Mouse (Mus musculus): Measurements from ENCODE around the gene Syk. TPM values are rescaled to one million over a fixed set of nuclear protein-coding genes. Genes with fewer than 3 reads are reported as not detected.
A peak's percentile ranks its signal among the peaks of the same experiment; 100 is the strongest.

Syk gene
- 3.1 and 3.4 TPM in 2 replicates for total RNA-seq (2021)
- long read RNA-seq, partial matches to known transcripts: 1 of 2 reads
- long read RNA-seq, other reads (novel, unspliced or antisense): 1 of 2 reads

GRCm38 (mm10) chr13:52582878-52583661 is at the start of gene Syk:
Gene Syk, plus strand, starts transcription at chr13:52583173.
- DNase-seq: peak; percentile 52

GRCm38 (mm10) chr13:52533644-52534043 is 49.3 kb upstream of the Syk start:
- DNase-seq: no peak

DNA sequence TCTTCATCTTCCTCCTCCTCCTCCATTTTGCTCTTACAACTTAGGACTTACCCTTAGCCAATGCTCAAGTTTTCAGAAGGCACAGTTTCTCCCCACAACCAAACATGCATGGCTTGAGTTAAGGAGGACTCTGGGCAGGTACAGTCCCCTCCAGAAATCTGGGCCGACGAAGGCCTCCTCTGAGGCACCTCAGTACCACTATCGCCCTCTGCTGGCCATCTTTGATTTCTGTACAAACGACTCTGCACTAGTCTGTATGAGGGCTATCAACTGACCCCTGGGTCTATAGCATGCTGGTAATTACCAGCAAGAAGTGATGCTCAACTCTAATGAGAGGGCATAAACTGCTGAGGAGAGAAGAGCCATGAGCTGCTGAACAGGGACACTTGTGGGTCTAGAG is 47.4 kb upstream of the Syk start:
- DNase-seq: peak; percentile 68

DNA sequence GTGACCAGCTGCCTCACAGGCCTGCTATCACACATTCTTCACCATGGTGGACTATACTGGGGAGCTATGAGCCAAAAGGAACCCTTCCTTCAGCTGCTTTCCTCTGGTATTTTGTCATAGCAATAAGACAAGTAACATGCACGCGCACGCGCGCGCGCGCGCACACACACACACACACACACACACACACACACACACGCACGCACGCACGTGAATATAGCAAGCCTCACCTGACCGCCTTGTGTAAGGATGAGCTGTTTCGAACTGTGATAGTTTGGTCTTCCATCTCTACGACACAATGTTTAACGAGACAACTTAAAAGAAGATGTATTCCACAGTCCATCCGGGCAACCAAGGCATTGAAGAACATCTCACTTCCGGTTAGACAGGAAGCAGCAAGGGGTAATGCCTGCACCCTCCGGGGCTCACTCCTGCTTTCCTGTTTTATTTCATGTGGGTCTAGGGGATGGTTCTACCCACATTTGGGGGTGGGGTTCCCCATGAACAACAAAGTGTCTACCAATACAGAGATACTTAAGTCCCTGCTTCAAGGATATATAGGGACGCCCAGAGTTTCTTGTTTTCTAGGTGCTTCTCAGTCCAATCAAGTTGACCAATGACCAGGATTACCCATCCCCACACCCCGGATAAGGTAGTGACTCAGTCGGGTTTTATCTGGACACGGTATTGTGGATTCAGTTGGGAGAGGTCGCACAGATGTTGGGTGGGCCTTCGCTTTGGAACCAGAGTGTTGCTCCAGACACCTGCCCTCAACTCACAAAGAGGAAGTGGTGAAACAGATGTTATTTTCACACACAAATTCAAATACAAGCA is 45.0 kb upstream of the Syk start:
- DNase-seq: no peak

DNA sequence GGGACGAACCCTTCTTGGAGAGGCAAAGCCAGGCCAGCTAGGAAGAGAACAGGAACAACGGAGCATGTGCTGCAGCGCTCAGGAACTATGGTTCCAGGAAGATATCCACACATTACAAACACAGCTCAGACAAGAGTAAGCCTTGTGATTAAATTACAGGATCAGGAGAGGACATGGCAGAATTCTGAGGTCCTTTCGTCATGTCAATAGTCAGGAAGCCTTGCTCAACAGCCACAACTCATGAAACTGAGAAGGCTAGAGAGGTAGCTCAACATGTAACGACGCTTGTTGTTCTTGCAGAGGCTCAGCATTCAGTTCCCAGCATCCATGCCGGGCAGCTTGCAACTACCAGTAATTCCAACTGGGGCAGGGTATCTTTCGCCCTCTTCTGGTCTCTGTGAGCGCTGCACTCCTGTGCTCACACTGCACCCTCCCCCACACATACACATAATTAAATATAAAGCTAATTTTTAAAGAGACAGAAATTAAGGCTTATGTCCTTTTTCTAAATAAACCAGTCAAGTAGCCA is 44.3 kb upstream of the Syk start:
- no peak for DNase-seq

GRCm38 (mm10) chr13:52539461-52539860 is 43.5 kb upstream of the Syk start:
- no peak for DNase-seq

- DNase-seq: no peak
Observed at GRCm38 (mm10) chr13:52541385-52542035, 41.5 kb upstream of the Syk start.

GRCm38 (mm10) chr13:52542036-52542526 is 40.9 kb upstream of the Syk start:
- DNase-seq: no peak

GRCm38 (mm10) chr13:52542636-52543035 is 40.3 kb upstream of the Syk start:
- DNase-seq: no peak

- no peak for DNase-seq
Observed at GRCm38 (mm10) chr13:52546288-52546687, 36.7 kb upstream of the Syk start.

DNA sequence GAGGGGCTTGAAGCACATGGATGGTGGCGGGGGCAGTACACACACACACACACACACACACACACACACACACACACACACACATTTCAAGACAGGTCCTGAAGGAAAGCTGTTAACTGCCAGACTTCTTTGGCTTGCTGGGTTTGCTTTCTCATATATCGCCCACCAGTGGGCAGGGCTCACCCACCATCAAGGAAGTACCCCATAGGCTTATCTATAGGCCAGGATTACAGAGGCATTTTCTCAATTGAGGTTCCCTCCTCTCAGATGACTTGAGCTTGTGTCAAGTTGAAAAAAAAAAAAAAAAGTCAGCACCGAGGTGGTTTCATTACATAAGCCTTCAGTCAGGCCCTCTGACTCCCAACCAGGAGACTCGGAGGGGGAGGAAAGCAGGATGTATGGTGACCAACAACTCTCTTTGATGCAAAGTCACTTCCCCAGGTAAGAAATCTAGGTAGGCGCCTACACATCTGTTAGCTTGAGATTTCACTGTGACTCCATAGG is 32.2 kb upstream of the Syk start:
- no peak for DNase-seq

GRCm38 (mm10) chr13:52551275-52551674 is 31.7 kb upstream of the Syk start:
- no peak for DNase-seq

GRCm38 (mm10) chr13:52552822-52553477 is 30.0 kb upstream of the Syk start:
- no peak for DNase-seq

GRCm38 (mm10) chr13:52554722-52555121 is 28.3 kb upstream of the Syk start:
- no peak for DNase-seq

DNA sequence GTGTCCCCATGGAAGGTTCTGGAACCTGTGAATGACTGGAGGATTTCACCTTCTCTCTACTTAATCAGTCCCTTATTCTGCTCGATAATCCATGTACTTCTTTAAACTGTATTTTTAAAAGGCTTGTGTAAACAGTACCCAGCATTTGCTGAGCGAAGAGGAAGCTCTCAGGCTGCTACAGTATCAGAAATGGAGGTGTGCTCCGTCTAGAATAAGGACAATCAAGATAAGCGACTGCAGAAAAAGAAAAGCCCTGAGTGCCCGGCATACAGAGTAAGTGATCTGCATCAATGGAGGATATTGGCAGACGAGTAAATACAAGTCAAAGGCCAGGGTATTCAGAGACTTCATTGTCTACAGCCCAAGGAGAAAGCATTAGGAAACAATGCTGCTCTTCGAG is 25.6 kb upstream of the Syk start:
- no peak for DNase-seq

GRCm38 (mm10) chr13:52561367-52562165 is 21.4 kb upstream of the Syk start:
- DNase-seq: no peak

- no peak for DNase-seq
Observed at GRCm38 (mm10) chr13:52562166-52562571, 20.8 kb upstream of the Syk start.

GRCm38 (mm10) chr13:52565103-52565739 is 17.8 kb upstream of the Syk start:
- no peak for DNase-seq

GRCm38 (mm10) chr13:52566188-52566760 is 16.7 kb upstream of the Syk start:
- no peak for DNase-seq

- no peak for DNase-seq
Observed at GRCm38 (mm10) chr13:52566777-52567176, 16.2 kb upstream of the Syk start.
